Mouse (Mus musculus): ENCODE measurements around the gene Havcr1.

GRCm38 (mm10) chr11:46731541-46732070 is 3.3 kb upstream of the Havcr1 start:
- TF ChIP-seq ZC3H11A (IDR thresholded peaks at IDR 0.05; ENCODE audit: borderline replicate concordance, low read depth, low read length) (no peak), HCFC1 (IDR thresholded peaks at IDR 0.05; ENCODE audit: borderline replicate concordance, insufficient read depth, low read length) (no peak)
